Mouse (Mus musculus) G1E (cell line): ENCODE results near the gene 1810009A15Rik. TPM values are rescaled to one million over a fixed set of nuclear protein-coding genes. Genes with fewer than 3 reads are reported as not detected.

Experiments used
- ATAC-seq: 2 replicates; pipeline ENCODE4 v1.8.0; 2016; ENCODE audit warnings: mild to moderate bottlenecking; ENCODE audit not compliant: insufficient number of reproducible peaks, poor library complexity, low FRiP score, severe bottlenecking; ENCODE audit errors: extremely low read depth
- DNase-seq: peaks from one replicate; pipeline ENCODE4 v3.0.0; 2012; ENCODE audit warnings: low spot score
- H3K27me3 ChIP-seq: 2 replicates; pipeline ENCODE4 v1.6.1; 2012; ENCODE audit warnings: mild to moderate bottlenecking, low read length, inconsistent platforms; ENCODE audit not compliant: insufficient read depth
- H3K36me3 ChIP-seq: replicated peaks from 2 replicates; pipeline ENCODE3; 2012; ENCODE audit warnings: mild to moderate bottlenecking, inconsistent platforms
- H3K4me1 ChIP-seq: 2 replicates; pipeline ENCODE4 v1.6.1; 2012; ENCODE audit warnings: low read depth, low read length, inconsistent platforms, mixed read lengths; ENCODE audit not compliant: insufficient read depth
- H3K4me3 ChIP-seq: 2 replicates; pipeline ENCODE4 v1.5.1; 2012; ENCODE audit warnings: low read depth, mild to moderate bottlenecking, inconsistent platforms, low read length, moderate library complexity, mixed read lengths
- H3K9me3 ChIP-seq: replicated peaks from 2 replicates; pipeline ENCODE4 v1.6.1; 2012; ENCODE audit warnings: inconsistent platforms
- CTCF ChIP-seq: IDR thresholded peaks from 2 replicates; pipeline ENCODE4 v1.5.1; 2012; ENCODE audit warnings: low read depth, low read length, inconsistent platforms, mixed read lengths
- GATA1 ChIP-seq: IDR thresholded peaks from 2 replicates; pipeline ENCODE4 v1.6.1; 2012; ENCODE audit warnings: borderline replicate concordance, low read length, inconsistent platforms, mixed read lengths
- GATA2 ChIP-seq: IDR thresholded peaks from 2 replicates; pipeline ENCODE4 v1.6.1; 2012; ENCODE audit warnings: low read depth, low read length, inconsistent platforms, borderline replicate concordance
- POLR2AphosphoS5 ChIP-seq: IDR thresholded peaks from 2 replicates; pipeline ENCODE4 v1.6.1; 2012; ENCODE audit warnings: low read depth, low read length, inconsistent platforms; ENCODE audit not compliant: insufficient replicate concordance
- TAL1 ChIP-seq: conservative IDR thresholded peaks from 2 replicates; pipeline ENCODE4 v1.6.1; 2012; ENCODE audit warnings: low read depth, low read length, inconsistent platforms, mixed read lengths
- polyA plus RNA-seq: library from polyadenylated mRNA; stranded (reverse); fragments of >175 nt; gene quantifications from 2 replicates; pipeline ENCODE4 v1.2.3, GENCODE M21; 2012
- total RNA-seq, 2 experiments: library from RNA; stranded (forward) in 1 of 2; stranded (reverse) in 1 of 2; fragments of 200-1000 nt in 1 of 2; fragments of >200 nt in 1 of 2; fragmentation: Nextera tagmentation in 1 of 2; gene quantifications; 2 replicates each; pipeline ENCODE4 v1.2.3; 2014 to 2017

Gene 1810009A15Rik
- total and polyA plus RNA-seq, 3 experiments = 53.0 to 85.7 (median 84.9) TPM

DNA sequence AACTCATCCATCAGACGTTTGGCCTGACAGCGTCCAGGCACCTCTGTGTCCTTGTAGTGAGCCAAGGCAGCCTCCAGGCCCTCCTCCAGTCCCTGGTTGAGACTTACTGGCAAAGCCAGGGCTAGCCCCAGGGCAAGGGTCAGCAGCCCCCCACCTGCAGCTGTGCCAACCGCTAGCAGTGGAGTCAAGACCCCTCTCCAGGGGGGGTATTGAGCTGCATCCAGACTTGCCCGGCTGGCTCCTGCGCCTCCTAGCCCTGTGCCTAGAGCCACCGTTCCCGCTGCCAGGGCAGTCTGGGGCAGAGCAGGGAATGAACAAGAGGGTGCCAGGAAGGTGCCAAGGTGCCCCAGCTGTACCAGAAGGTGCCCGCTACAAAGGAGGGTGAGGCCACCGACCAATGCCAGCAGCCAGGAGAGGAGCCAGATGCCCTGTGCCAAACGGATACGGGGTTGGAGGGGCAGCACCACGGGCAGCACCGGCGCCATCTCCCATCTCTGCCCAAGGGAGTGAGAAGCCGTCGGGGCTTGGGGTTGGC lies 40.1 kb downstream of the 1810009A15Rik start:
- Histone ChIP-seq H3K4me1 (peaks cover 86% of the 10 kb centered on the region), H3K36me3 (peaks cover 76% of the 10 kb centered on the region), H3K4me3 (peak overlapping the region; percentile 90), H3K9me3 (no peaks in the 10 kb centered on the region), H3K27me3 (no peaks in the 10 kb centered on the region)
- ATAC-seq (no peak), DNase-seq (peak; percentile 38)
- no peak for TF ChIP-seq GATA2
- no peak for TF ChIP-seq CTCF
- TF ChIP-seq POLR2AphosphoS5 = no peak
- no peak for TF ChIP-seq TAL1
- no peak for TF ChIP-seq GATA1

DNA sequence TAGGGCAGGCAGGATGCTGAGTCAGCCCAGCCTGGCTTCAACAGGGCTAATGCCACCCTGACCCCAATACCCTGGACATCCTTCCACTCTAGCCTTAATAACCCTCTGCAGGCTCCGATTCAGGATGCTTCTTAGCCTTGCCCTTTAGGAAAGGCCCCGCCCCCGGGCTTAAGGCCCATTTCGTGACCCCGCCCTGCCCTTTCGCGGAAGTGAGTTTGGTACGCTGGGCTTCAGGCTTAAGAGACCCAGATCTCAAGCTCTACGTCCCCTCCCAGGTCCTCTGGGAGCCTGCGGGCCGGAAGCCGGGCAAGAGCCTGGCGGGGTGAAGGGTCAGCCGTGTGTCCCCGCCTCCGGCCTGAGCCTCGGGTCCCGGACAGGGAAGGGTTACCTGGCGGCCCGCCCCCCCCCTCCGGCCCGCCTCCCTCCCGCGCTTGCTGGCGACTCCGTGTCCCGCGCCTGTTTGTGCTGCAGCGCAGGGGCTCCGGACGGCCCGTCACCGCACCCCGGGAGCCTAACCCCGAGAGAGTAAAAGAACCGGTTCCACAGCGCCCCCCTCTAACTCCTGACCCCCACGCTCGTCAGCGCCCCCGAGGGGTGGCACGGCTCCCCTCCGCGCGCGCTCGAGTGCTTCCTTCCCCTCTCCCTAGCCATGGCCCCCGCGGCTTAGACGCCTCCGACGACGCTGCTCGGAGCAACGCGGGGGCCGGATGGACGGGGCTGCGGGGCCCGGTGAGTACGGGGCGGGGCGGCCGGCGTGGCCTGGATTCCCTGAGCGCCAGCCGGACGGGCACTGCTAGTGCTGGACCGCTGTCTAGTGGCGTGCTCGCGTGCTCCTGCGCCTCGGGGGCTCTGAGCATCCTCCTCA lies 40.8 kb downstream of the 1810009A15Rik start, which contains the start of the genes Rom1 and Eml3:
Gene Rom1, minus strand, starts transcription at position 133 of the 865 bp plus-strand sequence.
Gene Eml3, plus strand, starts transcription at position 329 of the 865 bp plus-strand sequence.
- TF ChIP-seq POLR2AphosphoS5 (no peak), TAL1 (no peak), GATA2 (no peak), GATA1 (no peak), CTCF (no peak)
- ATAC-seq = peak; percentile 18; the same call in 1 of the 2 replicates
- H3K4me3 ChIP-seq = peak within 1 kb of the TSS; percentile 90
- no peaks in the 10 kb centered on the region for H3K27me3 ChIP-seq
- H3K4me1 ChIP-seq = peaks cover 85% of the 10 kb centered on the region
- H3K36me3 ChIP-seq = peaks cover 78% of the 10 kb centered on the region
- peak; percentile 87 for DNase-seq
- H3K9me3 ChIP-seq = no peaks in the 10 kb centered on the region

DNA sequence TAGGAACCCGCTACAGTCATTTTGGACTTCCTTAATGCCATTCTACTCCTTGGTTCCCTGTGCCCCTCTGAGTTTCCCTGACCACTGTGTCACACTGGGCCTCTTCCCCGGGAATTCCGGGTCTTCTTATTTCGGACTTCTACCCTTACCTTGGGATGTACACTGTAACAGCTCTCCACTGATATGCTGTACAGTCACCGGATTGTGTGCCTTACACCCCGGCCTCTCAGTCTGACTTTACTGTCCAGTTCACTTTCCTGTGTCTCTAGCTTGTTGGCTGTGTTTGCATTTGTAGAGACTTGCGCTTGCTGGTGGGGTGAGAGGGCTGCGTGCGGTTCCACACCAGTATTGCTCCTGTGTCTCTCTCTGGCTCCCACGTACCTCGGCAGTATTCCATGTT lies 41.5 kb downstream of the 1810009A15Rik start:
- DNase-seq (no peak), ATAC-seq (no peak)
- TF ChIP-seq GATA1 (no peak), GATA2 (no peak), POLR2AphosphoS5 (no peak), CTCF (no peak)
- Histone ChIP-seq H3K27me3 (no peaks in the 10 kb centered on the region), H3K9me3 (no peaks in the 10 kb centered on the region), H3K36me3 (peaks cover 80% of the 10 kb centered on the region), H3K4me3 (peak overlapping the region; percentile 90), H3K4me1 (peaks cover 86% of the 10 kb centered on the region)

DNA sequence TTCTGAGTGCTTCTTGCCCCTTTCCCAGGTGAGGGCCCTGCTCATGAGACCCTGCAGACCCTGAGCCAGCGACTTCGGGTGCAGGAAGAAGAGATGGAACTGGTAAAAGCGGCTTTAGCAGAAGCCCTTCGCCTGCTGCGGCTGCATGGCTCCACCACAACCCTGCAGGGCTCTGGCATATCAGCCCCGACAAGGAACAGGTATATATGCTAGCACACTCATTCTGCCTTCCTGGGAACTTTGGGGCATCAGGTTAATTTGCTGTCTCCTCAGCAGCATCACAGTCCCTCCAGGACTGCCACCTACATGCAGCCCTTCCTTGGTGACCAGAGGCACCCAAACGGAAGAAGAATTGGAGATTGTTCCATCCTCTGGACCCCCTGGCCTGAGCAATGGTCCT lies 42.1 kb downstream of the 1810009A15Rik start:
- Histone ChIP-seq H3K27me3 (no peaks in the 10 kb centered on the region), H3K36me3 (peaks cover 80% of the 10 kb centered on the region), H3K4me3 (peak overlapping the region; percentile 90), H3K9me3 (no peaks in the 10 kb centered on the region), H3K4me1 (peaks cover 80% of the 10 kb centered on the region)
- TF ChIP-seq POLR2AphosphoS5 = no peak
- DNase-seq = no peak
- no peak for ATAC-seq

DNA sequence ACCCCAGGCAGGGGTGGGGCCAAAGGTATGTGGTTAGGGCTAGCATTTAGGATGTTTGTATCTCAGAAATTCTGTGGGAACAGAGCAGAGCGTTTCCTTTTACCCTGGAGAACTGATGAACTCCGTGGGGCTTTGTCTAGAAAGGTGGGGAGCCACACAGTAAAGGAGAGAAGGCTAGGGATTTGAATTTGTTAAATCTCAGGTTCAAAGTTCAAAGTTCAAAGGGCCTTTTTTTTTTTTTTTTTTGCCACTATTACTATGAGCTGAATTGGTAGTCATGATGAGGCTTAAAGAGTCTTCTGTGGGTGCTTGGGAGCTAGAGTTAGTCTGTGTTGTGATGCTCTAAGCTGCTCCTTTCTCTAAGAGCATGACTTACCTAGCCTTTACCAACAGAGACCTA lies 48.1 kb downstream of the 1810009A15Rik start:
- peaks cover 72% of the 10 kb centered on the region for H3K4me1 ChIP-seq
- H3K27me3 ChIP-seq = no peaks in the 10 kb centered on the region
- no peaks in the 10 kb centered on the region for H3K9me3 ChIP-seq
- peaks cover 93% of the 10 kb centered on the region for H3K36me3 ChIP-seq
- no peak for DNase-seq
- no peak for ATAC-seq
- TF ChIP-seq GATA2 (no peak), GATA1 (no peak)
- no peak overlapping the region for H3K4me3 ChIP-seq

Other genes with a start within 250 kb of the 1810009A15Rik start
Only the 20 nearest of the 33 such genes appear.
- gene Zbtb3, start 86.3 kb upstream of the 1810009A15Rik start, total RNA-seq (2014; fragmentation: Nextera tagmentation) = 0.73 and 1.7 TPM in 2 replicates
- gene Zbtb3, start 86.3 kb upstream of the 1810009A15Rik start, total RNA-seq (2017) = 2.7 and 3.2 TPM in 2 replicates
- gene Zbtb3, start 86.3 kb upstream of the 1810009A15Rik start, polyA plus RNA-seq = 1.7 and 1.8 TPM in 2 replicates
- 61.6 and 73.9 TPM in 2 replicates for gene Ttc9c, start 69.5 kb upstream of the 1810009A15Rik start, total RNA-seq (2014; fragmentation: Nextera tagmentation)
- gene Ttc9c, start 69.5 kb upstream of the 1810009A15Rik start, total RNA-seq (2017) = 74.7 and 76.1 TPM in 2 replicates
- gene Ttc9c, start 69.5 kb upstream of the 1810009A15Rik start, polyA plus RNA-seq = 4.7 and 6.9 TPM in 2 replicates
- gene Hnrnpul2, start 68.8 kb upstream of the 1810009A15Rik start, total RNA-seq (2014; fragmentation: Nextera tagmentation) = 75.0 and 82.1 TPM in 2 replicates
- gene Hnrnpul2, start 68.8 kb upstream of the 1810009A15Rik start, total RNA-seq (2017) = 33.7 and 45.9 TPM in 2 replicates
- 114 and 136 TPM in 2 replicates for gene Hnrnpul2, start 68.8 kb upstream of the 1810009A15Rik start, polyA plus RNA-seq
- not detected in 2 replicates for gene AC129217.1, start 59.1 kb upstream of the 1810009A15Rik start, total RNA-seq (2014; fragmentation: Nextera tagmentation)
- 3.4 and 3.7 TPM in 2 replicates for gene AC129217.1, start 59.1 kb upstream of the 1810009A15Rik start, total RNA-seq (2017)
- gene AC129217.1, start 59.1 kb upstream of the 1810009A15Rik start, polyA plus RNA-seq = 102 and 115 TPM in 2 replicates
- 17.0 and 20.5 TPM in 2 replicates for gene Bscl2, start 51.4 kb upstream of the 1810009A15Rik start, total RNA-seq (2014; fragmentation: Nextera tagmentation)
- gene Bscl2, start 51.4 kb upstream of the 1810009A15Rik start, total RNA-seq (2017) = 5.5 and 6.6 TPM in 2 replicates
- gene Bscl2, start 51.4 kb upstream of the 1810009A15Rik start, polyA plus RNA-seq = 6.5 and 9.0 TPM in 2 replicates
- gene Gng3, start 49.7 kb upstream of the 1810009A15Rik start, total RNA-seq (2014; fragmentation: Nextera tagmentation) = not detected in 2 replicates
- 0.11 TPM in 1 of 2 replicates, not detected in the other for gene Gng3, start 49.7 kb upstream of the 1810009A15Rik start, total RNA-seq (2017)
- not detected in 2 replicates for gene Gng3, start 49.7 kb upstream of the 1810009A15Rik start, polyA plus RNA-seq
- not detected in 2 replicates for gene Lrrn4cl, start 38.1 kb upstream of the 1810009A15Rik start, total RNA-seq (2014; fragmentation: Nextera tagmentation)
- 0.06 and 0.16 TPM in 2 replicates for gene Lrrn4cl, start 38.1 kb upstream of the 1810009A15Rik start, total RNA-seq (2017)
- gene Lrrn4cl, start 38.1 kb upstream of the 1810009A15Rik start, polyA plus RNA-seq = not detected in 2 replicates
- gene Ubxn1, start 17.4 kb upstream of the 1810009A15Rik start, total RNA-seq (2014; fragmentation: Nextera tagmentation) = 101 and 102 TPM in 2 replicates
- gene Ubxn1, start 17.4 kb upstream of the 1810009A15Rik start, total RNA-seq (2017) = 184 and 203 TPM in 2 replicates
- 233 and 309 TPM in 2 replicates for gene Ubxn1, start 17.4 kb upstream of the 1810009A15Rik start, polyA plus RNA-seq
- gene Uqcc3, start 7.9 kb upstream of the 1810009A15Rik start, total RNA-seq (2014; fragmentation: Nextera tagmentation) = 22.3 and 24.8 TPM in 2 replicates
- 107 and 112 TPM in 2 replicates for gene Uqcc3, start 7.9 kb upstream of the 1810009A15Rik start, total RNA-seq (2017)
- gene Uqcc3, start 7.9 kb upstream of the 1810009A15Rik start, polyA plus RNA-seq = 39.6 and 41.1 TPM in 2 replicates
- gene Lbhd1, start 5.1 kb upstream of the 1810009A15Rik start, total RNA-seq (2014; fragmentation: Nextera tagmentation) = 9.1 and 11.4 TPM in 2 replicates
- gene Lbhd1, start 5.1 kb upstream of the 1810009A15Rik start, total RNA-seq (2017) = 14.8 and 18.1 TPM in 2 replicates
- 0.64 and 0.67 TPM in 2 replicates for gene Lbhd1, start 5.1 kb upstream of the 1810009A15Rik start, polyA plus RNA-seq
- not detected in 2 replicates for gene Gm49403, start 4.9 kb upstream of the 1810009A15Rik start, total RNA-seq (2014; fragmentation: Nextera tagmentation)
- not detected in 2 replicates for gene Gm49403, start 4.9 kb upstream of the 1810009A15Rik start, total RNA-seq (2017)
- gene Gm49403, start 4.9 kb upstream of the 1810009A15Rik start, polyA plus RNA-seq = not detected in 2 replicates
- 10.6 and 15.0 TPM in 2 replicates for gene Gm49416, start 73 bp downstream of the 1810009A15Rik start, total RNA-seq (2014; fragmentation: Nextera tagmentation)
- gene Gm49416, start 73 bp downstream of the 1810009A15Rik start, total RNA-seq (2017) = not detected in 2 replicates
- 8.7 and 10.4 TPM in 2 replicates for gene Gm49416, start 73 bp downstream of the 1810009A15Rik start, polyA plus RNA-seq
- 32.8 and 35.7 TPM in 2 replicates for gene Ints5, start 4.2 kb downstream of the 1810009A15Rik start, total RNA-seq (2014; fragmentation: Nextera tagmentation)
- 15.7 and 16.6 TPM in 2 replicates for gene Ints5, start 4.2 kb downstream of the 1810009A15Rik start, total RNA-seq (2017)
- 59.6 and 64.0 TPM in 2 replicates for gene Ints5, start 4.2 kb downstream of the 1810009A15Rik start, polyA plus RNA-seq
- 197 and 214 TPM in 2 replicates for gene Ganab, start 9.2 kb downstream of the 1810009A15Rik start, total RNA-seq (2014; fragmentation: Nextera tagmentation)
- 75.0 and 75.6 TPM in 2 replicates for gene Ganab, start 9.2 kb downstream of the 1810009A15Rik start, total RNA-seq (2017)
- gene Ganab, start 9.2 kb downstream of the 1810009A15Rik start, polyA plus RNA-seq = 50.7 and 56.2 TPM in 2 replicates
- gene B3gat3, start 31.5 kb downstream of the 1810009A15Rik start, total RNA-seq (2014; fragmentation: Nextera tagmentation) = 70.3 and 75.7 TPM in 2 replicates
- gene B3gat3, start 31.5 kb downstream of the 1810009A15Rik start, total RNA-seq (2017) = 38.8 and 47.0 TPM in 2 replicates
- 156 and 180 TPM in 2 replicates for gene B3gat3, start 31.5 kb downstream of the 1810009A15Rik start, polyA plus RNA-seq
- gene Rom1, start 40.5 kb downstream of the 1810009A15Rik start, total RNA-seq (2014; fragmentation: Nextera tagmentation) = 1.1 TPM in 1 of 2 replicates, not detected in the other
- gene Rom1, start 40.5 kb downstream of the 1810009A15Rik start, total RNA-seq (2017) = 5.4 and 6.0 TPM in 2 replicates
- gene Rom1, start 40.5 kb downstream of the 1810009A15Rik start, polyA plus RNA-seq = 14.2 and 16.0 TPM in 2 replicates
- 24.7 and 26.3 TPM in 2 replicates for gene Eml3, start 40.7 kb downstream of the 1810009A15Rik start, total RNA-seq (2014; fragmentation: Nextera tagmentation)
- 40.1 and 42.5 TPM in 2 replicates for gene Eml3, start 40.7 kb downstream of the 1810009A15Rik start, total RNA-seq (2017)
- 111 and 114 TPM in 2 replicates for gene Eml3, start 40.7 kb downstream of the 1810009A15Rik start, polyA plus RNA-seq
- gene Mta2, start 53.0 kb downstream of the 1810009A15Rik start, total RNA-seq (2014; fragmentation: Nextera tagmentation) = 183 and 186 TPM in 2 replicates
- 166 and 177 TPM in 2 replicates for gene Mta2, start 53.0 kb downstream of the 1810009A15Rik start, total RNA-seq (2017)
- gene Mta2, start 53.0 kb downstream of the 1810009A15Rik start, polyA plus RNA-seq = 67.7 and 76.9 TPM in 2 replicates
- 17.8 and 25.6 TPM in 2 replicates for gene Tut1, start 65.0 kb downstream of the 1810009A15Rik start, total RNA-seq (2014; fragmentation: Nextera tagmentation)
- gene Tut1, start 65.0 kb downstream of the 1810009A15Rik start, total RNA-seq (2017) = 32.3 and 37.3 TPM in 2 replicates
- gene Tut1, start 65.0 kb downstream of the 1810009A15Rik start, polyA plus RNA-seq = 60.9 and 74.1 TPM in 2 replicates
- 955 and 998 TPM in 2 replicates for gene Eef1g, start 78.2 kb downstream of the 1810009A15Rik start, total RNA-seq (2014; fragmentation: Nextera tagmentation)
- 647 and 686 TPM in 2 replicates for gene Eef1g, start 78.2 kb downstream of the 1810009A15Rik start, total RNA-seq (2017)
- gene Eef1g, start 78.2 kb downstream of the 1810009A15Rik start, polyA plus RNA-seq = 112 and 237 TPM in 2 replicates